ENCODE assay signal across 19 mouse cellular contexts in the genomic region with DNA sequence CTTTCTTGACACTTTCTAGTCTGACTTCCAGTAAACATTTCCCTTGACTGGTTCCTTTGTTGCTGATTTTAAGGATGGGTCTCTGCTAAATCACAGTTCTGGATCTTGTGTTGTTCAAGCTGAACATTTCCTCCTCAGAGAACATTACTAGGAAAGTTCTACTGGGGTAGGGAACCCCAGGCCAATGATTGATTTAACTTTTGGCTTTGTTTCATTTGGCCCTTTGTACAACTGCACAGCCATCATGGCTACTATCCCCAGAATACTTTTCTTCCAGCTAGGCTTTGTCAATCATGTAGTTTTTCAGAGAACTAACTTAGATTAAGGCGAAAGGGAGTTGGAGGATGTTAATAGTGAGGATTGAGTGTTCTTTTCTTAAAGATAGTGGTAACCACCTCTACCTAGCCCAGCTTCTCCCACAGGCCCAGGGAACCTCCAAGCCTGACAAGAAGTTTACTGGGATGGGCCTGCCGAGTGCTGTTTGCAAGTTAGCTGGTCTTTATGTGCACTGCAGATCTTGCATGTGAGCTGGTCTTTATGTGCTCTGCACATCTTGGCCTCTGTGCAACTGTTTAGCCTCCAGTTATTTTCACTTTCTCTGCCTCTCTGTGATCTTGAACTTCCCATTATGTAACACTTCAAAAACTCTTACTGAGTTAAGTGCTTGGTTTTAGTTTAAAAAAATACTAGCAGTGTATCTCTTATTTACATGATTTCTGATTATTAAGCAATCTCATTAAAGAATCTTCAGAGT. TPM values are rescaled to one million over a fixed set of nuclear protein-coding genes. Genes with fewer than 3 reads are reported as not detected.
A peak's percentile ranks its signal among the peaks of the same experiment; 100 is the strongest.
DNase-seq lines count a peak whose midpoint lies in the region; ATAC-seq and TF ChIP-seq lines count a peak whose summit lies in the region.
"Had no signal": no experiment of that assay in that cellular context is flagged by ENCODE, and none has a peak within 500 bp of the region (broad histone marks: within the 10 kb centered on the region; RNA-seq: fewer than 3 reads in every experiment).

No protein-coding gene starts in this region.

- H3K4me1 ChIP-seq in kidney, embryonic 16.5 days (ENCODE audit: insufficient read depth, low read length) = peaks cover 14% of the 10 kb centered on the region
- peaks cover 4% of the 10 kb centered on the region for H3K4me1 ChIP-seq in thymus, adult 2 months (replicated peaks; ENCODE audit: control insufficient read depth, insufficient read depth, low read length)
- peaks cover 17% of the 10 kb centered on the region for H3K4me1 ChIP-seq in forebrain, embryonic 13.5 days

- H3K27ac ChIP-seq in kidney, embryonic 16.5 days (ENCODE audit: low read length) = no peak overlapping the region
- peak overlapping the region; percentile 74; the same call in 1 of the 2 replicates for H3K27ac ChIP-seq in thymus, adult 2 months (ENCODE audit: control insufficient read depth, insufficient read depth, low read length)
- H3K27ac ChIP-seq in forebrain, embryonic 13.5 days = no peak overlapping the region
- H3K27ac ChIP-seq: left cerebral cortex, adult 2 months; limb, embryonic 12.5 days; liver, embryonic 15.5 days; macrophage; stomach, postnatal 0 days had no signal

- H3K27me3 ChIP-seq in kidney, embryonic 16.5 days (ENCODE audit: insufficient read depth, low read length) = no peaks in the 10 kb centered on the region
- H3K27me3 ChIP-seq in thymus, adult 2 months (ENCODE audit: control insufficient read depth, insufficient read depth, low read length) = no peaks in the 10 kb centered on the region
- H3K27me3 ChIP-seq in splenic B cell, adult 2 months (ENCODE audit: control insufficient read depth, insufficient read depth, low read length, poor library complexity, severe bottlenecking) = no peaks in the 10 kb centered on the region
- no peaks in the 10 kb centered on the region for H3K27me3 ChIP-seq in forebrain, embryonic 13.5 days
- H3K27me3 ChIP-seq: liver, embryonic 15.5 days had no signal

- no peak overlapping the region for H3K9ac ChIP-seq in kidney, embryonic 16.5 days (replicated peaks; ENCODE audit: low read length)
- H3K9ac ChIP-seq in forebrain, embryonic 13.5 days = no peak overlapping the region
- H3K9ac ChIP-seq: limb, embryonic 12.5 days; liver, embryonic 15.5 days had no signal

- peak; percentile 29 to 35 for DNase-seq in kidney, postnatal 36 days
- no peak for DNase-seq in thymus, adult 2 months
- DNase-seq in thymus, adult 18-20 months = no peak
- DNase-seq in splenic B cell, adult 2 months (ENCODE audit: low read depth, low spot score) = peak; percentile 19
- DNase-seq in adrenal gland, adult 2 months = no peak
- DNase-seq: adrenal gland, postnatal 36 days; cerebellum, adult 8-10 months; heart, postnatal 36 days; midbrain, embryonic 14.5 days; spleen, adult 18-20 months had no signal

- no peak for TF ChIP-seq CTCF in thymus, adult 2 months (IDR thresholded peaks at IDR 0.05; ENCODE audit: borderline replicate concordance, control insufficient read depth, extremely low read depth, insufficient read depth, low read length, poor library complexity)

- no peak overlapping the region for H3K4me2 ChIP-seq in kidney, embryonic 16.5 days (replicated peaks; ENCODE audit: low read depth, low read length)
- H3K4me2 ChIP-seq in forebrain, embryonic 13.5 days = no peak overlapping the region
- H3K4me2 ChIP-seq: limb, embryonic 12.5 days; liver, embryonic 15.5 days had no signal

- WGBS in kidney, embryonic 16.5 days = 67% methylated on average over 2 of the region's 2 CpGs
- 90% methylated on average over 2 of the region's 2 CpGs for WGBS in thymus, adult 2 months
- 67% methylated on average over 2 of the region's 2 CpGs for WGBS in forebrain, embryonic 13.5 days

- 0 out of 2 replicates have a peak, but pooled peaks cover 2% of the 10 kb centered on the region for H3K36me3 ChIP-seq in kidney, embryonic 16.5 days (ENCODE audit: insufficient read depth, low read length)
- H3K36me3 ChIP-seq in thymus, adult 2 months (ENCODE audit: control insufficient read depth, insufficient read depth, low read length) = no peaks in the 10 kb centered on the region; the same call in 1 of the 2 replicates
- H3K36me3 ChIP-seq in splenic B cell, adult 2 months (ENCODE audit: control insufficient read depth, insufficient read depth, low read length, poor library complexity, severe bottlenecking) = 0 out of 2 replicates have a peak, but pooled peaks cover 2% of the 10 kb centered on the region
- no peaks in the 10 kb centered on the region for H3K36me3 ChIP-seq in forebrain, embryonic 13.5 days (ENCODE audit: poor library complexity, severe bottlenecking)
- H3K36me3 ChIP-seq: limb, embryonic 12.5 days; liver, embryonic 15.5 days had no signal

- H3K9me3 ChIP-seq in kidney, embryonic 16.5 days (ENCODE audit: low read length) = no peaks in the 10 kb centered on the region
- H3K9me3 ChIP-seq in forebrain, embryonic 13.5 days (replicated peaks) = no peaks in the 10 kb centered on the region
- H3K9me3 ChIP-seq: limb, embryonic 12.5 days; liver, embryonic 15.5 days had no signal

- no peak for TF ChIP-seq POLR2A in thymus, adult 2 months (IDR thresholded peaks at IDR 0.05; ENCODE audit: control insufficient read depth, extremely low read depth, insufficient read depth, low read length, poor library complexity)

- no peak overlapping the region for H3K4me3 ChIP-seq in kidney, embryonic 16.5 days (ENCODE audit: low read length)
- no peak overlapping the region for H3K4me3 ChIP-seq in thymus, adult 2 months (ENCODE audit: control insufficient read depth, insufficient read depth, low read length)
- no peak overlapping the region for H3K4me3 ChIP-seq in forebrain, embryonic 13.5 days
- H3K4me3 ChIP-seq: left cerebral cortex, adult 2 months; limb, embryonic 12.5 days; liver, embryonic 15.5 days had no signal

- ATAC-seq in kidney, embryonic 16.5 days (ENCODE audit: low FRiP score, low TSS enrichment) = no peak
- 0 out of 2 replicates have a peak, but pooled peaks have one; percentile 36 for ATAC-seq in common myeloid progenitor, adult 5-6 weeks (replicated peaks; ENCODE audit: low read depth, poor library complexity, severe bottlenecking)
- ATAC-seq in forebrain, embryonic 13.5 days = no peak
- ATAC-seq: hindbrain, embryonic 16.5 days had no signal

RNA-seq across cellular contexts. Expression of a gene that starts 7.0 kb away (rescaled TPM):
- polyA plus RNA-seq in kidney, embryonic 16.5 days (2015; fragmentation: Nextera tagmentation; extraction: Ambion mirVana) = 18.0 and 19.6 TPM in 2 replicates
- 39.0 and 41.2 TPM in 2 replicates for polyA plus RNA-seq in thymus, adult 2 months (2012; rRNA removed)
- 17.2 and 19.4 TPM in 2 replicates for total RNA-seq in common myeloid progenitor, adult 5-6 weeks (2017)
- total RNA-seq in adrenal gland, adult 2 months (2021) = 10 to 100 TPM; 23.2 to 38.3 TPM
- polyA plus RNA-seq in adrenal gland, adult 2 months (2012; rRNA removed) = 21.6 and 27.2 TPM in 2 replicates
- polyA plus RNA-seq in forebrain, embryonic 13.5 days (2015; fragmentation: Nextera tagmentation; extraction: Ambion mirVana) = 18.5 and 19.5 TPM in 2 replicates

Comparison
In these comparisons a context has a peak if more than half of its experiments do, and no peak if none do; other contexts are left out.
1. DNase-seq: peak in kidney, postnatal 36 days (2 of 2) and splenic B cell, adult 2 months (single experiment); none in thymus, adult 2 months (single experiment), thymus, adult 18-20 months (0 of 2) and adrenal gland, adult 2 months (single experiment).